ENCODE assay signal across 8 mouse cellular contexts in genomic region chr10:25307770-25308169, GRCm38 (mm10). TPM values are rescaled to one million over a fixed set of nuclear protein-coding genes. Genes with fewer than 3 reads are reported as not detected.
DNase-seq lines count a peak whose midpoint lies in the region; ATAC-seq and TF ChIP-seq lines count a peak whose summit lies in the region.

Gene Akap7, minus strand, starts transcription at chr10:25307870.

- H3K9ac ChIP-seq in intestine, postnatal 0 days (ENCODE audit: low read depth, low read length), result no peak within 1 kb of the TSS

- H3K4me1 ChIP-seq in brown adipose tissue, adult 24 weeks (ENCODE audit: control insufficient read depth, insufficient read depth, insufficient read length, low read length), result no peaks in the 10 kb centered on the region
- no peaks in the 10 kb centered on the region for H3K4me1 ChIP-seq in intestine, postnatal 0 days (replicated peaks; ENCODE audit: control insufficient read depth, insufficient read depth, low read length)
- 0 out of 2 replicates have a peak, but pooled peaks cover 7% of the 10 kb centered on the region for H3K4me1 ChIP-seq in midbrain, embryonic 10.5 days

- no peaks in the 10 kb centered on the region for H3K27me3 ChIP-seq in intestine, postnatal 0 days (replicated peaks; ENCODE audit: control insufficient read depth, insufficient read depth, low read length)
- no peaks in the 10 kb centered on the region for H3K27me3 ChIP-seq in midbrain, embryonic 10.5 days (ENCODE audit: low read depth, poor library complexity, severe bottlenecking)

- H3K4me3 ChIP-seq in brown adipose tissue, adult 24 weeks (ENCODE audit: insufficient read depth, low read depth, low read length), result no peak within 1 kb of the TSS
- no peak within 1 kb of the TSS for H3K4me3 ChIP-seq in intestine, postnatal 0 days (ENCODE audit: low read depth, low read length)
- no peak within 1 kb of the TSS for H3K4me3 ChIP-seq in midbrain, embryonic 10.5 days

- H3K9me3 ChIP-seq in intestine, postnatal 0 days (ENCODE audit: control insufficient read depth), result no peaks in the 10 kb centered on the region
- H3K9me3 ChIP-seq in midbrain, embryonic 10.5 days (replicated peaks), result no peaks in the 10 kb centered on the region

- no peak within 1 kb of the TSS for H3K4me2 ChIP-seq in intestine, postnatal 0 days (replicated peaks; ENCODE audit: low read depth)

- ATAC-seq in granulocyte monocyte progenitor cell, adult 5-6 weeks (replicated peaks; ENCODE audit: poor library complexity, severe bottlenecking), result no peak
- ATAC-seq in intestine, postnatal 0 days, result no peak

- no peak within 1 kb of the TSS for H3K27ac ChIP-seq in brown adipose tissue, adult 24 weeks (replicated peaks; ENCODE audit: low read depth, low read length)
- H3K27ac ChIP-seq in intestine, postnatal 0 days (ENCODE audit: low read depth, low read length), result no peak within 1 kb of the TSS
- H3K27ac ChIP-seq in midbrain, embryonic 10.5 days (replicated peaks), result no peak within 1 kb of the TSS

- 93% methylated on average over 9 of the region's 9 CpGs for WGBS in intestine, postnatal 0 days
- WGBS in midbrain, embryonic 10.5 days, result 93% methylated on average over 9 of the region's 9 CpGs

- TF ChIP-seq CTCF in intestine, postnatal 0 days (IDR thresholded peaks at IDR 0.05; ENCODE audit: low read depth), result no peak

- H3K36me3 ChIP-seq in intestine, postnatal 0 days (ENCODE audit: control insufficient read depth, insufficient read depth), result no peaks in the 10 kb centered on the region
- H3K36me3 ChIP-seq in midbrain, embryonic 10.5 days, result no peaks in the 10 kb centered on the region

- no peak for DNase-seq in adrenal gland, postnatal 14 days
- DNase-seq in midbrain, embryonic 10.5 days (ENCODE audit: low spot score), result no peak
- DNase-seq in cerebellum, postnatal 36 days, result no peak
- DNase-seq in urinary bladder, postnatal 4 days (ENCODE audit: low spot score in 2 of 2), result no peak
- DNase-seq in embryo, embryonic 11 days, result no peak

RNA-seq across cellular contexts. Expression of gene Akap7, which starts in this region (rescaled TPM):
- 65.2 and 68.4 TPM in 2 replicates for total RNA-seq in adrenal gland, postnatal 14 days (2021)
- 86.7 and 140 TPM in 2 replicates for polyA plus RNA-seq in brown adipose tissue, adult 24 weeks (2012; ENCODE audit: insufficient read depth, insufficient read length, missing spikeins)
- 10.9 and 19.6 TPM in 2 replicates for total RNA-seq in granulocyte monocyte progenitor cell, adult 5-6 weeks (2014; fragmentation: Nextera tagmentation)
- total RNA-seq in granulocyte monocyte progenitor cell, adult 5-6 weeks (2017), result 18.7 and 23.1 TPM in 2 replicates
- 42.3 and 51.6 TPM in 2 replicates for polyA plus RNA-seq in intestine, postnatal 0 days (2015; fragmentation: Nextera tagmentation; extraction: Ambion mirVana)
- 17.2 and 17.5 TPM in 2 replicates for polyA plus RNA-seq in midbrain, embryonic 10.5 days (2016; fragmentation: Nextera tagmentation; extraction: Ambion mirVana)
